Mouse (Mus musculus) midbrain, embryonic 15.5 days (tissue): ENCODE results near the gene Htr3b. TPM values are rescaled to one million over a fixed set of nuclear protein-coding genes. Genes with fewer than 3 reads are reported as not detected.
A peak's percentile ranks its signal among the peaks of the same experiment; 100 is the strongest.

Source experiments
- ATAC-seq: fragments of 200-750 bp; cut with Nextera tagmentation; replicated peaks from 2 replicates; pipeline ENCODE4 v1.8.0; 2017; ENCODE audit warnings: moderate TSS enrichment
- H3K27ac ChIP-seq: fragments of 300-500 bp; sonication (generic); 2 replicates; pipeline ENCODE4 v1.5.1; 2015; ENCODE audit warnings: mild to moderate bottlenecking, inconsistent platforms
- H3K27me3 ChIP-seq: fragments of 300-500 bp; sonication (generic); replicated peaks from 2 replicates; pipeline ENCODE4 v1.6.1; 2015; ENCODE audit warnings: inconsistent platforms
- H3K36me3 ChIP-seq: fragments of 300-500 bp; sonication (generic); replicated peaks from 2 replicates; pipeline ENCODE4 v1.6.1; 2015; ENCODE audit warnings: inconsistent platforms
- H3K4me1 ChIP-seq: fragments of 300-500 bp; sonication (generic); 2 replicates; pipeline ENCODE4 v1.6.1; 2015; ENCODE audit warnings: inconsistent platforms
- H3K4me2 ChIP-seq: fragments of 300-500 bp; sonication (generic); 2 replicates; pipeline ENCODE4 v1.6.1; 2015; ENCODE audit warnings: inconsistent platforms, mild to moderate bottlenecking, moderate library complexity
- H3K4me3 ChIP-seq: fragments of 300-500 bp; sonication (generic); 2 replicates; pipeline ENCODE4 v1.5.1; 2015; ENCODE audit warnings: mild to moderate bottlenecking, inconsistent platforms
- H3K9ac ChIP-seq: fragments of 300-500 bp; sonication (generic); 2 replicates; pipeline ENCODE4 v1.6.1; 2015; ENCODE audit warnings: mild to moderate bottlenecking, inconsistent platforms
- H3K9me3 ChIP-seq: fragments of 300-500 bp; sonication (generic); 2 replicates; pipeline ENCODE4 v1.6.1; 2016; ENCODE audit warnings: inconsistent platforms
- WGBS: fragments of 180-500 bp; shearing (Covaris S2); methylation state at CpG from one replicate; pipeline ENCODE4 v1.1.7; 2015; ENCODE audit warnings: mixed read lengths; 5-methylcytosine and 5-hydroxymethylcytosine counted together
- polyA plus RNA-seq: library from polyadenylated mRNA; unstranded; fragments of >200 nt; fragmentation: Nextera tagmentation; extraction: Ambion mirVana; gene quantifications from 2 replicates; pipeline ENCODE4 v1.2.1, GENCODE M21; 2015

Htr3b gene
- polyA plus RNA-seq, 1 experiment from 2014 or later, result not detected

GRCm38 (mm10) chr9:48910885-48911537 is 53.8 kb downstream of the Htr3b start, which contains the start of gene Htr3a:
Htr3a (minus strand) TSS chr9:48911099.
- H3K9ac ChIP-seq, result no peak within 1 kb of the TSS
- peak; percentile 89 for ATAC-seq

DNA sequence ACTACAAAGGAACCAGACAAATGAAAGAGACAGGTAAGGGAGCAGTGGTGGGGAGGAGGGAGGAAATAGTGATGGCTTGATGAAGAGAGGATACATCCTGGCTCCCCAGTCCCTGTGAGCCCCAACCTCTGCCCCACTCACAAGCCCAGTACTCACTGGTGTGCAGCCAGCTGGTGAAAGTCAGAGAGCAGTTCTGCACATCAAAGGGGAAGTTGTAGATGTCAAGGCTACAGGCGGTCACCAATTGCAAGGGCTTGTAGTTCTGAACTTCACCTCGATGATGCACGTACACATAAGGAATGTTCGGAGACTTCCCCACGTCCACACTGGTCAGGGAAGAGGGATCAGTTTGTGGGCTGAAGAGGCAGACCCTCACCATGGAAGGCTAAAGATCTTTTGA is 60.4 kb downstream of the Htr3b start:
- 86% methylated on average over 5 of the region's 5 CpGs for WGBS
- no peak overlapping the region for H3K27ac ChIP-seq

More at GRCm38 (mm10) chr9:48910885-48911537, 53.8 kb downstream of the Htr3b start, which contains the start of gene Htr3a:
- H3K9me3 ChIP-seq, result no peaks in the 10 kb centered on the region
- 8% methylated on average over 9 of the region's 9 CpGs for WGBS
- H3K27ac ChIP-seq, result no peak within 1 kb of the TSS
- no peak within 1 kb of the TSS for H3K4me2 ChIP-seq
- no peaks in the 10 kb centered on the region for H3K36me3 ChIP-seq
- H3K27me3 ChIP-seq, result no peaks in the 10 kb centered on the region
- H3K4me1 ChIP-seq, result peaks cover 3% of the 10 kb centered on the region; the same call in 1 of the 2 replicates
- no peak within 1 kb of the TSS for H3K4me3 ChIP-seq

DNA sequence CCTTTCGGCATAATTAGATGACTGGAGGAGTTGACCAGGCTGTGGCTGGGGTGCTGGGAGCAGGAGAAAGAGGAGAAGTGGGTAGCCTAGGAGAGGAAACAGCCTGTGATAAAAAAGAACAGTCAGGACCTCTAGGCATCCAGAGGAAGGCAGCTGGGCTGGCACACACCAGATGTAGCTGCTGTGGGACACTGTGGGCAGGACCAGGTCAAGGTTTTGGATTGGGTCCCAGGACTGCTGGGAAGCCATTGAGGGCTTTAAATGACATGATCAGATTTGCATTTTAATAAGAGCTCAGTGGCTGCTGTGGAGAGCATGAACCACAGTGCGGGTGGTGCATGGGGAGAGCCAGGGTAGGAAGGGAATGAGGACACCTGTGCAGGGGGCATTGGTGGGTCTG is 61.0 kb downstream of the Htr3b start:
- no peak for ATAC-seq
- H3K9ac ChIP-seq, result no peak overlapping the region
- no peak overlapping the region for H3K4me3 ChIP-seq
- WGBS, result 50% methylated on average over 2 of the region's 2 CpGs
- no peak overlapping the region for H3K27ac ChIP-seq
- no peaks in the 10 kb centered on the region for H3K27me3 ChIP-seq
- no peaks in the 10 kb centered on the region for H3K4me1 ChIP-seq
- H3K9me3 ChIP-seq, result no peaks in the 10 kb centered on the region
- no peak overlapping the region for H3K4me2 ChIP-seq
- H3K36me3 ChIP-seq, result no peaks in the 10 kb centered on the region

More for the DNA sequence above, 60.4 kb downstream of the Htr3b start:
- Histone ChIP-seq H3K9me3 (no peaks in the 10 kb centered on the region), H3K36me3 (no peaks in the 10 kb centered on the region), H3K4me2 (no peak overlapping the region), H3K9ac (no peak overlapping the region), H3K4me1 (no peaks in the 10 kb centered on the region), H3K27me3 (no peaks in the 10 kb centered on the region), H3K4me3 (no peak overlapping the region)
- no peak for ATAC-seq

DNA sequence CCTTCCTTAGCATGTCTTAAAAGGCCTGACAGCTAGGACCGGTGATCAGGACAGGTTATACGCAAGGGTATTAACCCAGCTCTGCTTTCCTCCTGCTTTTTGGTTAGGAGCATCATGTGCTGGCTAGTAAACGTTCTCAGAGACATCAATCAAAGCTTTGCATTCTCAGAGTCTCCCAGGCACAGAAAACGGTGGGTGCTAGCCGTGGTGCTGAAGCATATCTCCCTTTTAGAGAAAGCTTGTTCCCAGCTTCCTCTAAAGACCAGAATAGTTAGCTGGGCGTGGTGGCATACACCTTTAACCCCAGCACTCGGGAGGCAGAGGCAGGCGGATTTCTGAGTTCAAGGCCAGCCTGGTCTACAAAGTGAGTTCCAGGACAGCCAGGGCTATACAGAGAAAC is 66.2 kb downstream of the Htr3b start:
- Histone ChIP-seq H3K27ac (no peak overlapping the region), H3K9ac (no peak overlapping the region), H3K36me3 (no peaks in the 10 kb centered on the region), H3K27me3 (no peaks in the 10 kb centered on the region; the same call in 1 of the 2 replicates), H3K4me3 (no peak overlapping the region), H3K9me3 (no peaks in the 10 kb centered on the region), H3K4me2 (no peak overlapping the region), H3K4me1 (peaks cover 11% of the 10 kb centered on the region)
- ATAC-seq, result no peak
- 44% methylated on average over 8 of the region's 8 CpGs for WGBS

- Histone ChIP-seq H3K9ac (peak overlapping the region; percentile 34; the same call in 1 of the 2 replicates), H3K4me2 (peak overlapping the region; percentile 39), H3K4me3 (no peak overlapping the region), H3K4me1 (peaks cover 11% of the 10 kb centered on the region), H3K27me3 (no peaks in the 10 kb centered on the region; the same call in none of the 2 replicates), H3K9me3 (no peaks in the 10 kb centered on the region), H3K27ac (peak overlapping the region; percentile 34; the same call in 1 of the 2 replicates), H3K36me3 (no peaks in the 10 kb centered on the region)
- WGBS, result 8% methylated on average over 18 of the region's 18 CpGs
- peak; percentile 49; the same call in 1 of the 2 replicates for ATAC-seq
Observed at GRCm38 (mm10) chr9:48895819-48896536, 68.8 kb downstream of the Htr3b start.

- Histone ChIP-seq H3K27ac (no peak overlapping the region), H3K4me2 (no peak overlapping the region), H3K27me3 (no peaks in the 10 kb centered on the region; the same call in none of the 2 replicates), H3K9ac (no peak overlapping the region), H3K4me3 (no peak overlapping the region), H3K36me3 (no peaks in the 10 kb centered on the region), H3K9me3 (no peaks in the 10 kb centered on the region), H3K4me1 (peaks cover 11% of the 10 kb centered on the region)
- 43% methylated on average over 6 of the region's 6 CpGs for WGBS
- ATAC-seq, result no peak
Observed at GRCm38 (mm10) chr9:48894755-48895154, 70.0 kb downstream of the Htr3b start.

- no peaks in the 10 kb centered on the region for H3K36me3 ChIP-seq
- no peaks in the 10 kb centered on the region; the same call in none of the 2 replicates for H3K27me3 ChIP-seq
- no peak overlapping the region for H3K9ac ChIP-seq
- no peaks in the 10 kb centered on the region for H3K9me3 ChIP-seq
- peaks cover 11% of the 10 kb centered on the region for H3K4me1 ChIP-seq
- no peak overlapping the region for H3K27ac ChIP-seq
- ATAC-seq, result peak; percentile 57; the same call in 1 of the 2 replicates
- WGBS, result 30% methylated on average over 3 of the region's 3 CpGs
- H3K4me2 ChIP-seq, result no peak overlapping the region
- H3K4me3 ChIP-seq, result no peak overlapping the region
Observed at GRCm38 (mm10) chr9:48893986-48894385, 70.8 kb downstream of the Htr3b start.

DNA sequence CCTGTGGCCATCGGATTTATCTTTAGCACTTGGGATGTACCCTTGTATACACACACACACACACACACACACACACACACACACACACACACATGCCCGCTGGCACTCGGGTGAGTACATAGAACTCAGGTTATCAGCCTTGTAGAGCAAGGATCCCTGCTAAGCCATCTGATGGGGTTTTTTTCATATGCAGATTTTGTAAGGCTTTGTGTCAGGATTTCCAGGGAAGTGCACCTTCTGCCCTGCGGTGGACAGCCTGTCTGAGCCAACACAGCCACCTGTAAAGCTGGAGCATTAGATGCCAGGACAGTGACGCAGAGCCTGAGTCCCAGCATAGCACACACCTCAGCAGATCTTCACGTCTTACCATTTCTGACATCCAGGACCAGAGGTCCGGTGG is 75.7 kb downstream of the Htr3b start:
- no peak overlapping the region for H3K4me2 ChIP-seq
- no peaks in the 10 kb centered on the region; the same call in 1 of the 2 replicates for H3K4me1 ChIP-seq
- no peak overlapping the region for H3K4me3 ChIP-seq
- no peaks in the 10 kb centered on the region; the same call in 1 of the 2 replicates for H3K27me3 ChIP-seq
- 70% methylated on average over 7 of the region's 7 CpGs for WGBS
- no peak overlapping the region for H3K9ac ChIP-seq
- H3K27ac ChIP-seq, result no peak overlapping the region
- ATAC-seq, result no peak
- H3K9me3 ChIP-seq, result no peaks in the 10 kb centered on the region
- H3K36me3 ChIP-seq, result no peaks in the 10 kb centered on the region

Other genes with a start within 250 kb of the Htr3b start
- gene Zbtb16, start 128.8 kb downstream of the Htr3b start, polyA plus RNA-seq, result 7.9 and 8.0 TPM in 2 replicates
- 0.79 and 1.5 TPM in 2 replicates for gene Htr3a, start 53.9 kb downstream of the Htr3b start, polyA plus RNA-seq
- gene Usp28, start 20.4 kb upstream of the Htr3b start, polyA plus RNA-seq, result 31.8 and 33.6 TPM in 2 replicates
- gene Zw10, start 90.6 kb upstream of the Htr3b start, polyA plus RNA-seq, result 25.7 and 26.7 TPM in 2 replicates
- 1.4 TPM in 2 replicates for gene Tmprss5, start 116.3 kb upstream of the Htr3b start, polyA plus RNA-seq